Mouse (Mus musculus) heart, adult 9 months (tissue): ENCODE results near the gene Snx18.

Experiments used
- DNase-seq, 2 experiments: peaks; one replicate each; pipeline ENCODE4 v3.0.0; 2022; ENCODE audit warnings: low spot score in 2 of 2

The Snx18 gene

GRCm38 (mm10) chr13:113617891-113618823 lies at the start of gene Snx18:
TSS of gene Snx18 (minus strand) at chr13:113618564.
- peak; percentile 88 to 92 for DNase-seq

- no peak for DNase-seq
Measured at GRCm38 (mm10) chr13:113663883-113664282, 45.5 kb upstream of the Snx18 start.

GRCm38 (mm10) chr13:113663151-113663779 lies 44.9 kb upstream of the Snx18 start, which contains the start of gene Hspb3:
TSS of gene Hspb3 (minus strand) at chr13:113663676.
- peak; percentile 38 to 49 for DNase-seq

GRCm38 (mm10) chr13:113661826-113662271 lies 43.5 kb upstream of the Snx18 start:
- DNase-seq: peak in 1 of 2 experiments; percentile 21

- peak; percentile 46 to 52 for DNase-seq
Measured at GRCm38 (mm10) chr13:113660576-113661310, 42.4 kb upstream of the Snx18 start.

GRCm38 (mm10) chr13:113657204-113657603 lies 38.8 kb upstream of the Snx18 start:
- DNase-seq: no peak

- no peak for DNase-seq
Measured at GRCm38 (mm10) chr13:113656639-113657038, 38.3 kb upstream of the Snx18 start.

- no peak for DNase-seq
Measured at GRCm38 (mm10) chr13:113655511-113655910, 37.1 kb upstream of the Snx18 start.

- DNase-seq: no peak
Measured at GRCm38 (mm10) chr13:113640944-113641597, 22.7 kb upstream of the Snx18 start.

GRCm38 (mm10) chr13:113638914-113639313 lies 20.6 kb upstream of the Snx18 start:
- DNase-seq: no peak

- no peak for DNase-seq
Measured at GRCm38 (mm10) chr13:113635799-113636222, 17.4 kb upstream of the Snx18 start.

- DNase-seq: no peak
Measured at GRCm38 (mm10) chr13:113634732-113635481, 16.5 kb upstream of the Snx18 start.

GRCm38 (mm10) chr13:113632506-113632905 lies 14.1 kb upstream of the Snx18 start:
- DNase-seq: no peak

- no peak for DNase-seq
Measured at GRCm38 (mm10) chr13:113627601-113628000, 9.2 kb upstream of the Snx18 start.

- no peak for DNase-seq
Measured at GRCm38 (mm10) chr13:113622865-113623255, 4.5 kb upstream of the Snx18 start.

GRCm38 (mm10) chr13:113622122-113622864 lies 3.9 kb upstream of the Snx18 start:
- no peak for DNase-seq

GRCm38 (mm10) chr13:113619003-113619402 lies 639 bp upstream of the Snx18 start:
- no peak for DNase-seq

GRCm38 (mm10) chr13:113617338-113617890 lies 950 bp downstream of the Snx18 start:
- DNase-seq: no peak

GRCm38 (mm10) chr13:113616751-113617337 lies 1.5 kb downstream of the Snx18 start:
- DNase-seq: no peak
